Mouse (Mus musculus): ENCODE measurements around the gene Rpl23a.

DNA sequence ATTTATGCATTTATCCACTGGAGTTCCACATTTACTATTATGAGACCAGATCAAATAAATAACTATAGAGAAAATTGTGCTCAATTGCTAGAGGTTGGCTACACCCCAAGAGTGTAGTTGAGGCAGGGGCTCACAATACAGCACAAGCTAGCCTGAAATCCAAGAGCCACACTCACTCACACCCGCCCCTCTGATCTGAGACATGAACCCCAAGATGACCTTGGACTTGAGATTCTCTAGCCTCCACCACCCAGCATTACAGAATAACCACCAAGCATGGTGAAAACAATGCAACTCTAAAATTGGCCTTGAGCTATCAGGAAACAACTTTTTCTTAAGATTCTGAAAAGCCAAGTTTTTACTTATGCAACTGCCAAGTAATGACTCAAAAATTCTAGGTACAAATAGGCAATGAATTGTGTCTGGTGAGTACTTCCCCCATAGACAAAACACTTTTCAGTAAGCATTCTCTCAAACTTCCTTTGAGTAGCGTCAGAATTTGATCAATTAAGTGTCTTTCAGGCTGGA is 1.5 kb downstream of the Rpl23a start:
- TF ChIP-seq CTCF (IDR thresholded peaks at IDR 0.05), result no peak
- TF ChIP-seq EP300 (IDR thresholded peaks at IDR 0.05), result no peak
